Mouse (Mus musculus): Measurements from ENCODE around the gene Sgpp2.

The Sgpp2 gene

DNA sequence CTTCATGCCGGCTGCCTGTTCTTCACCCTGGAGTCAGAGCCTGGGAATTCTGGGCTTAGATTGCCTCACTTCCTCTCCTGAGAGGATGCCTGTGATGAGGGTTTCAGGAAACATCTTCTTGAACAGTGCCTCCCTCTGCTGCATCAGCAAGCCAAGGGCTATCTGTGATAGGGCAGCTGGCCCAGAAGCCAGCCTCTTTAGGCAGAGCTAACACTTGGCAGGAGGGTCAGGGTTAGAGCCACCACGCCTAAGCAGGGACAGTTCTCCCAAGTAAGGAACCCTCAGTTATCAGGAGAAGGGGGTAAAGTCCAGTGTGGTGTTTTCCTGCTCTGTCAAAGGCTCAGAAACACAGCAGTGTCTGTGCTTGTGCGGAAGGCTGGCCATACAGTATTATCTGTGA is 89.6 kb downstream of the Sgpp2 start:
- no peak for DNase-seq (ENCODE audit: low spot score in 2 of 2)

GRCm38 (mm10) chr1:78401413-78401812 is 91.3 kb downstream of the Sgpp2 start:
- DNase-seq (ENCODE audit: low spot score in 2 of 2) = no peak

GRCm38 (mm10) chr1:78409396-78409795 is 99.3 kb downstream of the Sgpp2 start:
- no peak for DNase-seq (ENCODE audit: low spot score in 2 of 2)

GRCm38 (mm10) chr1:78412668-78413067 is 102.5 kb downstream of the Sgpp2 start:
- DNase-seq (ENCODE audit: low spot score in 2 of 2) = no peak

GRCm38 (mm10) chr1:78414421-78414820 is 104.3 kb downstream of the Sgpp2 start:
- no peak for DNase-seq (ENCODE audit: low spot score in 2 of 2)

DNA sequence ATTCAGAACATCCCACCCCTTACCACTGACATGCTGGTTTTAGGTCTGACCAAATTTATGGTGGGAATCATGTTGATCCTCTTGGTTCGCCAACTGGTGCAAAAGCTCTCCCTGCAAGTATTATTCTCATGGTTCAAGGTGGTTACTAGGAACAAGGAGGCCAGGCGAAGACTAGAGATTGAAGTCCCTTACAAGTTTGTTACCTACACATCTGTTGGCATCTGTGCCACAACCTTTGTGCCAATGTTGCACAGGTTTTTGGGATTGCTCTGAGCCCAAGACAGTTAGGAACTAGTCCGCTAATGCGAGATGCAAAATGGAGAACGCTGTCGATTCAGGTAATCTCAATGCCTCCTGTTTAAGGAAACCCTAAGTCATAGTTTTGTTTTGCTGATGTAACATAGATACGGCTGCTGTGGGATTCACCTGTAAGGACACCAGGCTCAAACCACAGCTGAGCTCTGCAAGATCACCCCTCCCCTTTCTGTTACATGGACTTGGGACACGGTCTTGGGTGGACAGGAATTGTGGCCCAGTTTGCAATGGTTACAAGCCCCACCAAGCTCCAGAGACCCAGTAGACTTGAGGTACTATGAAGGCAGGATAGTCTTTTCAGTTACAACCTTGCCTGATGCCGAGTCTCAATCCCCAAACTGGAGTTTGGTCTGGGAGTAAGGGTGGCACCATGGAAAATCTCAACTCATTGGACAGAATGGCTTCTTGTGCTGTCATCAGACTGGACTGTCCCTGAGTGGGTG is 107.2 kb downstream of the Sgpp2 start:
- no peak for DNase-seq (ENCODE audit: low spot score in 2 of 2)

DNA sequence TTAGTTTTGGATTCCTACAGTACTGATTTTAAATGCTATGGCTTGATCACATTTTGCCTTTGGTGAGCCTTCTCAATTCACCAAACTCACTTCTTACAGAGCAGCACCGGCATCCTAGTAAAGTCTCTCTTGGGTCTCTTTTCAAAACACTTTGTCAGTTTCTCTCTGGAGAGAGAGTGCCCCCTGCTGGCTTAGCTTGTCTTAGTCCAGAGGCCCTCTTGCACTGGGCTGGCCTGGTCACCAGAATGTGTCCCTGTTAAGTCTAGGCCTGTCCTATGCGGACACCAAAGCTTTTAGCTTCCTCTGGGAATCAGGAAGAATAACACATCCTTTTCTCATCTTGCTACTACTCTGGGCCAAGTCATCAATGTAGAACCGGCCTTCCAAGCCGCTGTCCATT is 109.4 kb downstream of the Sgpp2 start:
- peak; percentile 75 to 76 for DNase-seq (ENCODE audit: low spot score in 2 of 2)

DNA sequence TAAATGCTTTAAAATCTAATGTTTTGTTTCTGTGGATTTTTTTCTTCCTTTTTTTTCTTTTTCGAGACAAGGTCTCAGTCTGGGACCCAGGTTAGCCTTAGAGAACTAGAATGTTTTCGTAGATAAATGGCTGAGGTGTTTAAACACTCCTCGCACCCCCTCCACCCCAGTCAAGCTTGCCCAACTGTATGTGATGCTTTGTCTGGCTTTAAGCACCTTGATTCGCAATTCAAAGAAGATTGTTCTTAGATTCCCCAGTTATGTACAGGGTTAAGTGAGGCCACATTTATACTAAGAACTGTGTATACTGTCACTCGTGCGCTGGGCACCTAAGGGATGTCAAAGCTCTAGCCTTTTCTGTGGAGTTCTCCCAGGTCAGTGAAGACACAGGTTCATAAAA is 110.1 kb downstream of the Sgpp2 start:
- DNase-seq (ENCODE audit: low spot score in 2 of 2) = no peak

- no peak for DNase-seq (ENCODE audit: low spot score in 2 of 2)
Measured at GRCm38 (mm10) chr1:78421749-78422148, 111.6 kb downstream of the Sgpp2 start.

DNA sequence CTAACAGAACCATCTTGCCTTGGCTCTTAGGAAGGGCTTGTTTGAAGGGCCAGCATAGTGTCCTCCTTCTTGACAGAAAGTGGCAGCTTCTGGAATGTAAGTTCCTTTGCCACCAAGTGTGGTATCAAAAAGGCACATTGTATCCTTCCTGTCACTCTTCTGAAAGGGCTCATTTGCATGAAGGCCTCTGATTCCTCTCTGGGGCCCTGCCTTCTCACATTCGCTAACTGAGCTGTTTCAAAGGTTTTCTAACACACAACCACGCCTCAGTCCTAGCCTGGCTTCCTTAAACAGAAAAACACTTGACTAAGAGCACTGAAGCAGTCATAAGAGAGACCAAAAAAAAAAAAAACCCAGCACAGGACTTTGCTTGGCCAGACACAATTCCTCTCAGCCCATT is 112.4 kb downstream of the Sgpp2 start:
- no peak for DNase-seq (ENCODE audit: low spot score in 2 of 2)

GRCm38 (mm10) chr1:78424848-78425247 is 114.7 kb downstream of the Sgpp2 start:
- no peak for DNase-seq (ENCODE audit: low spot score in 2 of 2)

GRCm38 (mm10) chr1:78425309-78425708 is 115.2 kb downstream of the Sgpp2 start:
- DNase-seq (ENCODE audit: low spot score in 2 of 2) = no peak

DNA sequence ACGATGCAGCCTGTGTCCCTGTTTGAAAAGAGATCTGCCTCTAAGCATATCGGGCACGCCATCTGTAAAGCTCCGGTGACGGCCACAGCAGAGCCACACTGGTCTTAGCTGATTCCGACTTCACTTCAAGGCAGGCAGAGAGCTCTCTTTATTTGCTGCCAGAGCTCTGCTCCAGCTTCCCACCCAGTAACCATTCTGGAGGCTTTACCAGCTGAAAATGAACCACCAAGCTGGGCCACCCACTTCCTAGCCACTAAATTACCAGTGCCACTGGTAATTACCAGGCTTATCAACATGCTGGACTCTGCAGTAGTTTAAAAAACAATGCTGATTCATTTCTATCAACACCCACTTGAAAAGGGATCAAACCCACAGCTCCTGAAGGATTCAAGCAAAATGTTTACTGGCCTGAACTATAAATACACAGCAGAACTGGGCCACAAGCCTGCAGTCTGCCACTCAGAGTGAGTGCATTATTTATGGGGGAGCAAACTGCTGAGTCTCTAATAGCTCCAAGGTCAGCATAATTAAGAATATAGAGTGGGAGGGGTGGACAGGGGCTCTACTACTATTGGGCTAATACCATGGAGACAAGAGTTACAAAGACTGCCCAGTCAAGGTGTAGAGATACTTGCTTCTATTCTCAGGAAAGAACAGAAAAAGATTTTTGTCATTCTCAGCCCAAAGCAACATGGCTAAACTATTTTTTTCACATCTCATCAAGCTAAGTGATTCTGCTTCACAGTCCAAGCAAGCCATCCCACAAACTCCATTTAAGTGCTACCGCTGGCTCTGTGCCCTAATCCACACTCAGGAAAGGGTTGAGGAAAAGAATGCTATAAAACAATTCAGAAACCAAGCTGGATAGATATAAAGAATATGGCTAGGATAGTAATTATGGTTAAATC is 115.9 kb downstream of the Sgpp2 start:
- peak; percentile 36 to 57 for DNase-seq (ENCODE audit: low spot score in 2 of 2)

DNA sequence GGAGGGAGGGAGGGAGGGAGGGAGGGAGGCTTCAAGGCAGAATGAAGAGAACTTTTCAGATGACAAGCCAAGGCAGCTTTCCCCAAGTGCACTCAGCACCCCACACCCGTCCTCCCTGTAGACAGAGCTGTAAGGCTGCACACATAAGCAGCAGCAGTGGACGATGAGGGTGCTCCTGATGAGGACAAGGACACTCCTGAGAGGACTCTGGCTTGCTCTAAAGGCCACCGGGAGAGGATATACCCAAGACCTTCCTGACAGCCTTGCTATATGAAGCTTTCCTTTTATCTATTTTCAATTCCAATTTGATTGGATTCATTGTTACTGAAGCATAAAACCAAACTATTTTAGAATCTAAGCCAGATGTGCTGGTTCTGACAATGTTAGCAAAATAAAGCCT is 116.7 kb downstream of the Sgpp2 start:
- DNase-seq (ENCODE audit: low spot score in 2 of 2) = no peak

DNA sequence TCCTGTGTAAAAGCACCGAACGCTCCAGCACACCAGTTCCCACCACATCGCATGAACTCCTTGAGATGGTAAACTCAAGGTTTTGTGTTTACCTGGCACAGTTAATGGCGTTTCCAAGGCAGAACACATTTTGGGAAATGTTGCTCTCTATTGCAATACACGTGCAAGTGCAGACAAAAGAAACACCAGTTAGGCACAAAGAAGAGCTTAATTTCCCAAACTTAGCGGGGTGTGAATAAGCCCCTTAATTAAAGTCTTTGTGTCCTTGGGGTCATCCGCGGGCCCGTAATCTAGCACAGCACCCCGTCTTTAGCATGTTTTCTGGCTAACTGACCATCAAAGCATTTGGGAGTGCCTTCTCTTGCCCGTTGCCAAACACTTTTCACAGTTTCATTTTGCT is 118.7 kb downstream of the Sgpp2 start:
- DNase-seq (ENCODE audit: low spot score in 2 of 2) = no peak

GRCm38 (mm10) chr1:78433472-78433871 is 123.3 kb downstream of the Sgpp2 start:
- DNase-seq (ENCODE audit: low spot score in 2 of 2) = no peak

- DNase-seq (ENCODE audit: low spot score in 2 of 2) = no peak
Measured at GRCm38 (mm10) chr1:78435967-78436366, 125.8 kb downstream of the Sgpp2 start.

- DNase-seq (ENCODE audit: low spot score in 2 of 2) = no peak
Measured at GRCm38 (mm10) chr1:78436445-78436844, 126.3 kb downstream of the Sgpp2 start.

DNA sequence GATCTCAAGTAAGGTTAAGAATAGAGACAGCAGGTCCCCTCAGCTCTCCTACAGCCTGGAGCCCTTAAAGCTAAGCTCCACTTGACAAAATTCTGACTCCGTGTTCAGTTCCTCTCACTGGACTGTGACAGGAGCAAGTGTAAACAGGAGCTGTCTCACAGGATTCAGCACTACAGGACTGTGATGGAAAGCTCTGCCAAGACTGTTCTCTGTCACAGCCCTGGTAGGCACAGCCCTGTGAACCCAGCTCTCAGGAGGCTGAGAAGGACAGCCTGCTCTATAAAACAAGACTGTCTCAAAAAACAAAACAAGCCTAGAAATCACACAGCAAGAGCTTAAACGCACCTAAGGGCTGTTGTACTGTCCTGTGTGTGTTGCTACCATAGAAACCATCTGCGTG is 127.0 kb downstream of the Sgpp2 start:
- DNase-seq (ENCODE audit: low spot score in 2 of 2) = no peak

GRCm38 (mm10) chr1:78440716-78441115 is 130.6 kb downstream of the Sgpp2 start:
- no peak for DNase-seq (ENCODE audit: low spot score in 2 of 2)

- DNase-seq (ENCODE audit: low spot score in 2 of 2) = no peak
Measured at GRCm38 (mm10) chr1:78443056-78443455, 132.9 kb downstream of the Sgpp2 start.

DNA sequence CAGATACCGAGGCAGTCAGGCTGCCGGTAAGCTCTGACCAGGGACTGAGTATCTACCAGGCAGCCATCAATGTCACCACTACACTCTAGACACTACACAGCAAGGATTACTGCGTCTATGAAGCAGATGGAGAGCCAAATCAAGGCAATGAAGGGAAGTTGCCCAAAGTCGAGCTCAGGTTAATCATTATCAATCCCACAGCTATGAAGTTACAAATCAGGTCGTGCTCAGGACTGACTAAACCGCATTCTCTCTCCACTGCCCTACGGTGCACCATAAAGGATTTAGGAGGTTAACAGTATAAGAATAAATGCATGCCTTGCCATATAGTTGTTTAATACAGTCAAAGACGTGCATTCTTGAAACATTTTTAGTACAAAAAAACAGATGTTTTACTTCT is 136.1 kb downstream of the Sgpp2 start:
- no peak for DNase-seq (ENCODE audit: low spot score in 2 of 2)

GRCm38 (mm10) chr1:78446742-78447141 is 136.6 kb downstream of the Sgpp2 start:
- no peak for DNase-seq (ENCODE audit: low spot score in 2 of 2)
